Mouse (Mus musculus): ENCODE results near the gene Atf6. TPM values are rescaled to one million over a fixed set of nuclear protein-coding genes. Genes with fewer than 3 reads are reported as not detected.

The Atf6 gene
- total RNA-seq, 2 experiments from 2014 or later: 17.2 to 17.5 TPM

DNA sequence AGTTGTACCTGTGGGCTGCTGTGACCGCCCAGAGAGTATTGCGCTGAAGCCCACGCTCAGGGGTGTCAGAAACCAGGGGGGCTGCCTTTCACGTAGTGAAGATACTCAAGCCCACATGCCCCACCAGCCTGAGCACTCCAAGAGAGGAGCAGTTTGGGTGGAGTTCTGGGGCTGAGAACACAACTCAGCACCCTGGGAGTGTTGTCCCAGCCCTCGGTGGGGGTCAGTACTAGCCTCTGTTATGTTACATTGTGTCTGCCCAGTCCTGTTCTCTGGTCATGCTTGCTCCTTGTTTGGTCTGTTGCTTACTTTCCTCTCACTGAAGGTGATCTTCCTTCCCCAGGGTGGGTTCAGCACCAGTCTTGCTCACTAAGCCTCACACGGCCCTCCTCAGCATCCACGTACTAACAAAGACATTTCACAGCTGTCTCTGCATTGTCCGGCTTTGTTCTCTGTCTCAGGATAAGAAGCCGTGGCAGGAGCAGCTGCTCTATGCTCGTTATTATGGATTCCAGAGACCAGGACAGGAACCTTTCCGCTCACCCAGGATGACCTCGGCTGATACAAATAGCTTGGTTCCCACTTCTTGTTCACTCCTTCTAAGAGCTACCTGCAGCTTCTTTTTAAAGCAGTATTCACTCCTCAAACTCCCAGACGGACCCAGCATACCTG lies 209.8 kb downstream of the Atf6 start:
- no peak for DNase-seq

DNA sequence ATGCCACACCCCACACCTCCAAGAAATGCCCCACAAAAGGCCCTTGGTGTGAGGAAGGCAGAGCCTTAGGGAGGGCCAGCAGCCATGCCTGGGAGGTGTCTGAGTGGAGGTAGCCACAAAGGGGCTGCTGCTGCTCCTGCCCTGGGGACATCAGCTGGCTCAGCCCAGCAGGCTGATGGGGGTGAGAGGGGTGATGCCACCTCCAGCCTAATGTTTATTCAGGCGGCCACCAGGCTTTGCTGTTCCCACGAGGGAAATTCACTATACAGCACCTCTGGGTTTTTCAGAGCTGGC lies 210.4 kb downstream of the Atf6 start:
- no peak for DNase-seq

DNA sequence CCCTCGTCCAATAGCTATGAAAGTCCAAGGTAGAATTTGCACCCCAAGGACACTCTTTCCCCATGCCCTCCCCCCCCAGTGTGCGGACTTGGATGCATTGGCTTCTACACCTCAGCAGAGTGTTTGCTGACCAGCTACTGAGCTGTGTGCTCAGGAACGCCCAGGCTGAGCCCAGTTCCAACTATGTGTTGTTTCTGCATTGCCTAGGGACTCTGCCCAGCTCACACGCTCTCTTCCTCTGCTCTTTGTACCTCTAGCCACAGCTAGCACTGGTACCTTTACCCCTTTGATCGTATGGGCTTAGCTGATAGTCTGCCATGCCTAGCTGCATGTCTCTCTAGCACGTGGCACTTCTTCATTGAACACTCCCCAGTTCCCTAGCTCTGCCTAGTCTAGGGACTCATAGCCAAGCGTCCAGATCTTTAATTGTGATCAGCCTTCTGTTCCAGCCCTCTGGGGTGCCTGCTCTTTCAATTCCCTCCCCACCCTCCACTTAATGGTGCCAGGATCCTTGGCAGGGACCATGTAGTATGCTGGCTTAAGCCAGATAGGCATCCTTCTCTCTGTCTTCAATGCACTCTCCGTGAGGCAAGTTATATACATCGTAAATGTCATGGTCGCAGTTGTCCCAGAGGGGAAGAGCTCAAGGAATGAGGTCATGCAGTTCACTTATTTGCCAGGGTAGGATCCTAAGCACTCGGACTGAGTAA lies 210.9 kb downstream of the Atf6 start:
- no peak for DNase-seq

DNA sequence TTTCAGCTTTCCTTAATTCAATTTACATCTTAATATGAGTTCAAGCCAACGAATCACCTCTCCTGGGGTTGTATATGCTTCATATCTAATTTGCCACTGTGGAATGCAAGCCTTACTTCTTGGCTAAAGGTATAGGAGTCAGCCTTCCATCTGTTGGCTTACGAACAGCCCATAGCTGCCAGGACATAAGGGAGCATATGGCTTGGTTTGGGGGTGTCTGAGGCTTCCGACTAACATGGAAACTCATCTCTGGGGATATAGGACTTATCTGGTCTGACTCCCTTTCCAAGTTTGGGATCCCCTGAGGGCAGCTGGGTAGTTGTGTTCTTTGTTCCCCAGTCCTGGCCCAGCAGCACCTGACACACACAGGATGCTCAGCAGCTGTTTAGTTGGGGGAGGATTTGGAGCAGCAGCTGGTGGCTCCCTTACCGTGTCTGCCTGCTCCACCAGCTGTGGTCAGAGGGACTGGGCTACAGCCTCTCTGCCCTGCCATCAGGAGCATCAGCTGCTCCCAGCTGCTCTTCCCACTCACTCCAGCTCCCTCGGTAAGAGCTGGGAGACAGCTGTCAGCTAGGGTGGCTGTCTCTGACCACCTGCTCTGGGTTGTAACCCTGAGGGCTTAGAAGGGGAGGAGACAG lies 212.2 kb downstream of the Atf6 start:
- no peak for DNase-seq

Other genes starting within 250 kb of the Atf6 start
- gene Olfml2b, start 223.2 kb downstream of the Atf6 start, total RNA-seq (2021): 10 to 100 TPM; 54.3 to 69.6 TPM
- gene Gm26620, start 17.3 kb upstream of the Atf6 start, total RNA-seq (2021): under 1 TPM; 0.45 to 0.80 TPM
- gene Dusp12, start 17.8 kb upstream of the Atf6 start, total RNA-seq (2021): 1 to 10 TPM; 7.5 to 9.7 TPM
- gene Fcrlb, start 45.2 kb upstream of the Atf6 start, total RNA-seq (2021): not detected
- gene Fcrla, start 59.8 kb upstream of the Atf6 start, total RNA-seq (2021): 1 to 10 TPM in 1 of 2 experiments, under 1 TPM in 1; 0.28 to 1.8 TPM
- 1 to 10 TPM; 6.2 to 6.9 TPM for gene Fcgr2b, start 108.8 kb upstream of the Atf6 start, total RNA-seq (2021)
- gene Fcgr4, start 151.1 kb upstream of the Atf6 start, total RNA-seq (2021): under 1 TPM; 0.19 to 0.41 TPM
- 1 to 10 TPM; 9.3 to 9.4 TPM for gene Fcgr3, start 197.2 kb upstream of the Atf6 start, total RNA-seq (2021)
- gene Cfap126, start 246.1 kb upstream of the Atf6 start, total RNA-seq (2021): 1 to 10 TPM; 1.2 to 1.8 TPM

Measured in gastrocnemius, postnatal 10 days (tissue).